Mouse (Mus musculus): ENCODE measurements around the gene Defb19.

- TF ChIP-seq CTCF (IDR thresholded peaks at IDR 0.05; ENCODE audit: low read depth), result no peak
- no peak for TF ChIP-seq EP300 (IDR thresholded peaks at IDR 0.05; ENCODE audit: low read depth)
Observed at GRCm38 (mm10) chr2:152580107-152580506, at the start of gene Defb19.

Measured in liver, embryonic 14.5 days (tissue).